Mouse (Mus musculus) CD4-positive helper T cell, adult 2 months (primary cell): ENCODE results near the gene 4931414P19Rik.

ENCODE experiments used
- DNase-seq: peaks from one replicate; pipeline ENCODE4 v3.0.0-alpha.2; 2012; ENCODE audit warnings: low read depth, missing footprints, low spot score

4931414P19Rik gene

GRCm38 (mm10) chr14:54544703-54545102, 61.1 kb downstream of the 4931414P19Rik start:
- no peak for DNase-seq

GRCm38 (mm10) chr14:54540771-54541170, 65.0 kb downstream of the 4931414P19Rik start:
- no peak for DNase-seq

- no peak for DNase-seq
Measured at GRCm38 (mm10) chr14:54538580-54538979, 67.2 kb downstream of the 4931414P19Rik start.
